Mouse (Mus musculus) 3134 (cell line): ENCODE measurements around the gene Ecm2.

Source experiments
- DNase-seq: peaks from one replicate; pipeline ENCODE4 v3.0.0-alpha.2; 2011; ENCODE audit warnings: low spot score; ENCODE audit not compliant: insufficient read length; ENCODE audit errors: extremely low read depth

Ecm2 gene

GRCm38 (mm10) chr13:49505776-49506175, 1.2 kb downstream of the Ecm2 start:
- DNase-seq: no peak

- DNase-seq: no peak
Observed at GRCm38 (mm10) chr13:49507176-49507575, 2.6 kb downstream of the Ecm2 start.

- no peak for DNase-seq
Observed at GRCm38 (mm10) chr13:49518761-49519160, 14.2 kb downstream of the Ecm2 start.

GRCm38 (mm10) chr13:49526235-49526634, 21.6 kb downstream of the Ecm2 start:
- DNase-seq: no peak

GRCm38 (mm10) chr13:49530636-49531035, 26.0 kb downstream of the Ecm2 start:
- DNase-seq: no peak

GRCm38 (mm10) chr13:49536946-49537345, 32.3 kb downstream of the Ecm2 start:
- DNase-seq: no peak

- DNase-seq: no peak
Observed at GRCm38 (mm10) chr13:49538693-49539092, 34.1 kb downstream of the Ecm2 start.

- DNase-seq: no peak
Observed at GRCm38 (mm10) chr13:49544279-49544678, 39.7 kb downstream of the Ecm2 start, which contains the start of gene Aspn. TSS of gene Aspn (plus strand) at chr13:49544443.

- no peak for DNase-seq
Observed at GRCm38 (mm10) chr13:49545646-49546045, 41.0 kb downstream of the Ecm2 start.

GRCm38 (mm10) chr13:49546517-49546916, 41.9 kb downstream of the Ecm2 start:
- DNase-seq: no peak

- no peak for DNase-seq
Observed at GRCm38 (mm10) chr13:49547563-49548150, 43.0 kb downstream of the Ecm2 start.

GRCm38 (mm10) chr13:49549616-49550015, 45.0 kb downstream of the Ecm2 start:
- peak; percentile 40 for DNase-seq

GRCm38 (mm10) chr13:49554519-49554918, 49.9 kb downstream of the Ecm2 start:
- no peak for DNase-seq

- DNase-seq: no peak
Observed at GRCm38 (mm10) chr13:49556203-49556602, 51.6 kb downstream of the Ecm2 start.

GRCm38 (mm10) chr13:49556924-49557323, 52.3 kb downstream of the Ecm2 start:
- DNase-seq: no peak

- DNase-seq: no peak
Observed at GRCm38 (mm10) chr13:49559185-49559584, 54.6 kb downstream of the Ecm2 start.

- DNase-seq: no peak
Observed at GRCm38 (mm10) chr13:49560886-49561285, 56.3 kb downstream of the Ecm2 start.

- DNase-seq: no peak
Observed at GRCm38 (mm10) chr13:49564347-49564746, 59.7 kb downstream of the Ecm2 start.

GRCm38 (mm10) chr13:49570371-49570770, 65.8 kb downstream of the Ecm2 start:
- DNase-seq: no peak

GRCm38 (mm10) chr13:49571418-49571817, 66.8 kb downstream of the Ecm2 start:
- no peak for DNase-seq

GRCm38 (mm10) chr13:49581541-49582530, 77.2 kb downstream of the Ecm2 start, which contains the start of gene Omd:
TSS of gene Omd (plus strand) at chr13:49582462.
- peak; percentile 52 for DNase-seq
